Mouse (Mus musculus) forebrain, embryonic 15.5 days (tissue): ENCODE measurements around the gene Wrap73. TPM values are rescaled to one million over a fixed set of nuclear protein-coding genes. Genes with fewer than 3 reads are reported as not detected.

ENCODE experiments used
- ATAC-seq: fragments of 200-750 bp; cut with Nextera tagmentation; replicated peaks from 2 replicates; pipeline ENCODE4 v1.8.0; 2017; ENCODE audit warnings: mild to moderate bottlenecking, moderate TSS enrichment, moderate library complexity
- H3K27ac ChIP-seq: fragments of 300-500 bp; sonication (generic); replicated peaks from 2 replicates; pipeline ENCODE4 v1.5.1; 2015; ENCODE audit warnings: mild to moderate bottlenecking, inconsistent platforms
- H3K27me3 ChIP-seq: fragments of 300-500 bp; sonication (generic); 2 replicates; pipeline ENCODE4 v1.6.1; 2015; ENCODE audit warnings: inconsistent platforms
- H3K36me3 ChIP-seq: fragments of 300-500 bp; sonication (generic); 2 replicates; pipeline ENCODE4 v1.6.1; 2015; ENCODE audit warnings: mild to moderate bottlenecking, inconsistent platforms
- H3K4me1 ChIP-seq: fragments of 300-500 bp; sonication (generic); 2 replicates; pipeline ENCODE4 v1.6.1; 2015; ENCODE audit warnings: inconsistent platforms
- H3K4me2 ChIP-seq: fragments of 300-500 bp; sonication (generic); replicated peaks from 2 replicates; pipeline ENCODE4 v1.6.1; 2015; ENCODE audit warnings: mild to moderate bottlenecking, inconsistent platforms
- H3K4me3 ChIP-seq: fragments of 300-500 bp; sonication (generic); 2 replicates; pipeline ENCODE4 v1.5.1; 2015; ENCODE audit warnings: mild to moderate bottlenecking, inconsistent platforms
- H3K9ac ChIP-seq: fragments of 300-500 bp; sonication (generic); replicated peaks from 2 replicates; pipeline ENCODE4 v1.6.1; 2015; ENCODE audit warnings: mild to moderate bottlenecking, inconsistent platforms
- H3K9me3 ChIP-seq: fragments of 300-500 bp; sonication (generic); 2 replicates; pipeline ENCODE4 v1.6.1; 2016; ENCODE audit warnings: inconsistent platforms
- WGBS: fragments of 180-500 bp; shearing (Covaris S2); methylation state at CpG from one replicate; pipeline ENCODE4 v1.1.7; 2015; ENCODE audit warnings: mixed read lengths; 5-methylcytosine and 5-hydroxymethylcytosine counted together
- polyA plus RNA-seq: library from polyadenylated mRNA; unstranded; fragments of >200 nt; fragmentation: Nextera tagmentation; extraction: Ambion mirVana; gene quantifications from 2 replicates; pipeline ENCODE4 v1.2.1, GENCODE M21; 2015

The Wrap73 gene
- polyA plus RNA-seq: 58.3 and 62.1 TPM in 2 replicates

GRCm38 (mm10) chr4:154142211-154143040, at the start of gene Wrap73:
TSS of gene Wrap73 (plus strand) at chr4:154142372.
- Histone ChIP-seq H3K4me1 (peaks cover 41% of the 10 kb centered on the region), H3K9me3 (no peaks in the 10 kb centered on the region), H3K27ac (peak within 1 kb of the TSS; percentile 85), H3K9ac (peak within 1 kb of the TSS; percentile 75), H3K4me2 (peak within 1 kb of the TSS; percentile 94), H3K27me3 (peaks cover 40% of the 10 kb centered on the region), H3K36me3 (peaks cover 8% of the 10 kb centered on the region; the same call in 1 of the 2 replicates), H3K4me3 (peak within 1 kb of the TSS; percentile 75)
- peak; percentile 94 for ATAC-seq
- under 1% methylated on average over 48 of the region's 49 CpGs for WGBS

- Histone ChIP-seq H3K4me2 (no peak overlapping the region), H3K36me3 (no peaks in the 10 kb centered on the region), H3K9me3 (no peaks in the 10 kb centered on the region), H3K4me1 (no peaks in the 10 kb centered on the region), H3K4me3 (no peak overlapping the region), H3K27ac (no peak overlapping the region), H3K27me3 (peaks cover 3% of the 10 kb centered on the region; the same call in 1 of the 2 replicates), H3K9ac (no peak overlapping the region)
- WGBS: 24% methylated on average over 9 of the region's 9 CpGs
- no peak for ATAC-seq
Measured at GRCm38 (mm10) chr4:154093210-154093609, 49.0 kb upstream of the Wrap73 start.

- Histone ChIP-seq H3K4me2 (no peak overlapping the region), H3K27ac (no peak overlapping the region), H3K27me3 (no peaks in the 10 kb centered on the region; the same call in 1 of the 2 replicates), H3K4me3 (no peak overlapping the region), H3K9me3 (no peaks in the 10 kb centered on the region), H3K9ac (no peak overlapping the region), H3K36me3 (no peaks in the 10 kb centered on the region), H3K4me1 (no peaks in the 10 kb centered on the region)
- 22% methylated on average over 6 of the region's 6 CpGs for WGBS
- ATAC-seq: no peak
Measured at GRCm38 (mm10) chr4:154096111-154096510, 46.1 kb upstream of the Wrap73 start.

GRCm38 (mm10) chr4:154099361-154099760, 42.8 kb upstream of the Wrap73 start:
- H3K27ac ChIP-seq: no peak overlapping the region
- H3K4me1 ChIP-seq: no peaks in the 10 kb centered on the region
- 74% methylated on average over 7 of the region's 7 CpGs for WGBS
- H3K4me2 ChIP-seq: no peak overlapping the region
- no peak overlapping the region for H3K9ac ChIP-seq
- no peak overlapping the region for H3K4me3 ChIP-seq
- H3K9me3 ChIP-seq: no peaks in the 10 kb centered on the region
- H3K27me3 ChIP-seq: no peaks in the 10 kb centered on the region; the same call in 1 of the 2 replicates
- ATAC-seq: no peak
- no peaks in the 10 kb centered on the region for H3K36me3 ChIP-seq

GRCm38 (mm10) chr4:154103386-154103785, 38.8 kb upstream of the Wrap73 start:
- Histone ChIP-seq H3K27me3 (no peaks in the 10 kb centered on the region), H3K27ac (no peak overlapping the region), H3K36me3 (no peaks in the 10 kb centered on the region), H3K9ac (no peak overlapping the region), H3K4me1 (peaks cover 4% of the 10 kb centered on the region; the same call in 1 of the 2 replicates), H3K4me3 (no peak overlapping the region), H3K4me2 (no peak overlapping the region), H3K9me3 (no peaks in the 10 kb centered on the region)
- WGBS: 80% methylated on average over 8 of the region's 8 CpGs
- no peak for ATAC-seq

GRCm38 (mm10) chr4:154103912-154104311, 38.3 kb upstream of the Wrap73 start:
- no peak overlapping the region for H3K27ac ChIP-seq
- WGBS: 89% methylated on average over 10 of the region's 10 CpGs
- H3K4me2 ChIP-seq: no peak overlapping the region
- ATAC-seq: no peak
- no peak overlapping the region for H3K9ac ChIP-seq
- peaks cover 4% of the 10 kb centered on the region; the same call in 1 of the 2 replicates for H3K4me1 ChIP-seq
- no peaks in the 10 kb centered on the region for H3K27me3 ChIP-seq
- no peak overlapping the region for H3K4me3 ChIP-seq
- H3K36me3 ChIP-seq: no peaks in the 10 kb centered on the region
- no peaks in the 10 kb centered on the region for H3K9me3 ChIP-seq

- Histone ChIP-seq H3K4me1 (peaks cover 8% of the 10 kb centered on the region; the same call in 1 of the 2 replicates), H3K27me3 (no peaks in the 10 kb centered on the region), H3K9ac (no peak overlapping the region), H3K27ac (no peak overlapping the region), H3K36me3 (no peaks in the 10 kb centered on the region), H3K4me3 (no peak overlapping the region), H3K9me3 (no peaks in the 10 kb centered on the region), H3K4me2 (peak overlapping the region; percentile 27; the same call in 1 of the 2 replicates)
- no peak for ATAC-seq
- 24% methylated on average over 20 of the region's 20 CpGs for WGBS
Measured at GRCm38 (mm10) chr4:154105381-154106001, 36.7 kb upstream of the Wrap73 start.

- ATAC-seq: no peak
- peaks cover 8% of the 10 kb centered on the region; the same call in 1 of the 2 replicates for H3K4me1 ChIP-seq
- H3K36me3 ChIP-seq: no peaks in the 10 kb centered on the region
- no peak overlapping the region for H3K4me2 ChIP-seq
- 78% methylated on average over 13 of the region's 13 CpGs for WGBS
- H3K4me3 ChIP-seq: no peak overlapping the region
- H3K27me3 ChIP-seq: no peaks in the 10 kb centered on the region
- no peak overlapping the region for H3K27ac ChIP-seq
- H3K9ac ChIP-seq: no peak overlapping the region
- no peaks in the 10 kb centered on the region for H3K9me3 ChIP-seq
Measured at GRCm38 (mm10) chr4:154106497-154107061, 35.6 kb upstream of the Wrap73 start.

GRCm38 (mm10) chr4:154109216-154109849, 32.8 kb upstream of the Wrap73 start:
- ATAC-seq: peak; percentile 74
- Histone ChIP-seq H3K4me1 (peaks cover 8% of the 10 kb centered on the region; the same call in 1 of the 2 replicates), H3K4me2 (0 out of 2 replicates have a peak overlapping the region, but pooled peaks have one; percentile 5), H3K4me3 (no peak overlapping the region), H3K36me3 (no peaks in the 10 kb centered on the region), H3K27ac (peak overlapping the region; percentile 41), H3K9me3 (no peaks in the 10 kb centered on the region), H3K27me3 (no peaks in the 10 kb centered on the region), H3K9ac (no peak overlapping the region)
- 46% methylated on average over 18 of the region's 18 CpGs for WGBS

- no peak; the same call in 1 of the 2 replicates for ATAC-seq
- H3K27me3 ChIP-seq: no peaks in the 10 kb centered on the region
- H3K36me3 ChIP-seq: no peaks in the 10 kb centered on the region
- no peak overlapping the region for H3K4me3 ChIP-seq
- no peak overlapping the region for H3K9ac ChIP-seq
- peaks cover 8% of the 10 kb centered on the region; the same call in 1 of the 2 replicates for H3K4me1 ChIP-seq
- H3K27ac ChIP-seq: peak overlapping the region; percentile 41
- H3K9me3 ChIP-seq: no peaks in the 10 kb centered on the region
- 75% methylated on average over 11 of the region's 11 CpGs for WGBS
- 0 out of 2 replicates have a peak overlapping the region, but pooled peaks have one; percentile 5 for H3K4me2 ChIP-seq
Measured at GRCm38 (mm10) chr4:154109850-154110243, 32.3 kb upstream of the Wrap73 start.

- Histone ChIP-seq H3K9me3 (no peaks in the 10 kb centered on the region), H3K36me3 (no peaks in the 10 kb centered on the region), H3K27ac (no peak overlapping the region), H3K27me3 (no peaks in the 10 kb centered on the region), H3K4me3 (no peak overlapping the region), H3K9ac (no peak overlapping the region), H3K4me1 (no peaks in the 10 kb centered on the region), H3K4me2 (no peak overlapping the region)
- no peak for ATAC-seq
- 38% methylated on average over 7 of the region's 7 CpGs for WGBS
Measured at GRCm38 (mm10) chr4:154116421-154116820, 25.8 kb upstream of the Wrap73 start.
